Mouse (Mus musculus): ENCODE results near the gene Nlgn2. TPM values are rescaled to one million over a fixed set of nuclear protein-coding genes. Genes with fewer than 3 reads are reported as not detected.
"Not testable (repeated sequence)": the region's sequence is repeated elsewhere in the genome, so short reads cannot be mapped to it uniquely, and the experiment has no call there.

The Nlgn2 gene
- polyA plus RNA-seq, 1 experiment from 2014 or later: 4.4 TPM

DNA sequence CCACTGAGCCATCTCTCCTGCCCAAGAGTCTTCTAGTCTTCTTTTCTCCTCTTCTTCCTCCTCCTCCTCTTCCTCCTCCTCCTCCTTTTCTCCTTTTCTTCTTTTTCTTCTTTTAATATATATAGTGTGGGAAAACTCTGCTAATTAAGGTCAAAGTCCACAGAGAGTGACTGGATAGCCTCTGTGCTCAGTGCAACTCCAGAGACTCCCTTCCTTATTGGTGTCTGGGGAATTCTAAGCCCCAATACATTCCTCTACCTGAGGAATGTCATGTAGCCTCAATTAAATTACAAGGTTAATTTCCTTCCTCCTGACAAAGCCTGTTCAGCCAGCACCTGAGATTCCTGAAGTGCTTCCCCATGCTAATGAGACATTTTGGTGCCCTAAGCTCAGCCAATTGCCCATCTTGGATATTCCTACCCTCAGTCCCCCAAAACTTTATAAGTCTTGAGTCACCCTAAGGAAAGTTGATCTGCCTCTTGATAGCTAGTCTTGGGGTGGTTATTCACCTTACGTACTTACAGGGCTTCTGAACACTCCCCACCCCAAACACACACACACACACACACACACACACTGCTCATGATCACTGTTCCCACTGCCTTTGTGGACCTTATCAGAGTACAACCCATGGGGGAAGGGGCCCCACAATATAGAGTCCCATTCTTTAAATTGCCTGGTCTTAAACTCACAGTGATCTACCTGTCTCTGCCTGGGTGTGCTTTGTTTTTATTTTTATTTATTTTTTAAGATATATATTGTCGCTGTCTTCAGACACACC lies 32.9 kb upstream of the Nlgn2 start:
- Histone ChIP-seq H3K36me3 (ENCODE audit: control insufficient read depth, insufficient read depth, low read length) (no peaks in the 10 kb centered on the region), H3K4me1 (replicated peaks; ENCODE audit: control insufficient read depth, insufficient read depth, low read length) (peaks cover under 1% of the 10 kb centered on the region), H3K4me2 (ENCODE audit: low read depth, low read length) (no peak overlapping the region), H3K9me3 (ENCODE audit: control insufficient read depth, low read length) (no peaks in the 10 kb centered on the region), H3K4me3 (ENCODE audit: low read length) (no peak overlapping the region), H3K9ac (ENCODE audit: low read length) (no peak overlapping the region), H3K27ac (ENCODE audit: low read length) (no peak overlapping the region), H3K27me3 (ENCODE audit: control insufficient read depth, insufficient read depth, low read depth, low read length) (no peaks in the 10 kb centered on the region; the same call in 1 of the 2 replicates)
- 92% methylated on average over 2 of the region's 2 CpGs for WGBS
- no peak for ATAC-seq (ENCODE audit: low read depth)

DNA sequence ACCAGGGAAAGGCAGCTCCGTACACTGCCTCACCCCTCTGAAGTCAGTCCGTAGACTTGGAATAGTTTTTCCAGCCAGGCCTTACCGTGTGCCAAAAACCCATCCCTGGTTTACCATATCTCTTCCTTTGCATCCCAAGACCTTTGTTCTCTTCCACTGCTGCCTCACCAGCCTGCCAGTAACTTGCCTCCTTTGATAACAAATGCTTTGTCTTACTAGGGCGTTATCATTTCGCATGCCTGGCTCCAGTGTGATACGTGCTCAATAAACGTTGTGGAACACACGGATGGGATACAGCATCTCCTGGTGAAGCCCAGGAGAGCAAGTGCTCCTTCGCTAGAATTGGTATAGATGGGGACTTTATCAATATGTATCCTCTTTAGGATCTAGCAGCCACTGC lies 29.8 kb upstream of the Nlgn2 start:
- no peak for ATAC-seq (ENCODE audit: low read depth)
- Histone ChIP-seq H3K4me1 (replicated peaks; ENCODE audit: control insufficient read depth, insufficient read depth, low read length) (no peaks in the 10 kb centered on the region), H3K27me3 (ENCODE audit: control insufficient read depth, insufficient read depth, low read depth, low read length) (no peaks in the 10 kb centered on the region; the same call in 1 of the 2 replicates), H3K36me3 (ENCODE audit: control insufficient read depth, insufficient read depth, low read length) (no peaks in the 10 kb centered on the region), H3K4me3 (ENCODE audit: low read length) (no peak overlapping the region), H3K27ac (ENCODE audit: low read length) (no peak overlapping the region), H3K9me3 (ENCODE audit: control insufficient read depth, low read length) (no peaks in the 10 kb centered on the region), H3K4me2 (ENCODE audit: low read depth, low read length) (no peak overlapping the region), H3K9ac (ENCODE audit: low read length) (no peak overlapping the region)
- 51% methylated on average over 9 of the region's 9 CpGs for WGBS

GRCm38 (mm10) chr11:69865561-69865960 lies 28.0 kb upstream of the Nlgn2 start:
- 80% methylated on average over 9 of the region's 9 CpGs for WGBS
- Histone ChIP-seq H3K27ac (ENCODE audit: low read length) (no peak overlapping the region), H3K4me3 (ENCODE audit: low read length) (no peak overlapping the region), H3K4me2 (ENCODE audit: low read depth, low read length) (no peak overlapping the region), H3K9me3 (ENCODE audit: control insufficient read depth, low read length) (no peaks in the 10 kb centered on the region), H3K27me3 (ENCODE audit: control insufficient read depth, insufficient read depth, low read depth, low read length) (no peaks in the 10 kb centered on the region; the same call in 1 of the 2 replicates), H3K9ac (ENCODE audit: low read length) (no peak overlapping the region), H3K4me1 (replicated peaks; ENCODE audit: control insufficient read depth, insufficient read depth, low read length) (no peaks in the 10 kb centered on the region), H3K36me3 (ENCODE audit: control insufficient read depth, insufficient read depth, low read length) (no peaks in the 10 kb centered on the region)
- no peak for ATAC-seq (ENCODE audit: low read depth)

- 38% methylated on average over 8 of the region's 8 CpGs for WGBS
- H3K27ac ChIP-seq (ENCODE audit: low read length): no peak overlapping the region
Measured at GRCm38 (mm10) chr11:69864138-69864860, 26.7 kb upstream of the Nlgn2 start.

GRCm38 (mm10) chr11:69863729-69864128 lies 26.1 kb upstream of the Nlgn2 start:
- not testable (repeated sequence) for H3K9me3 ChIP-seq (ENCODE audit: control insufficient read depth, low read length); H3K4me1 ChIP-seq (replicated peaks; ENCODE audit: control insufficient read depth, insufficient read depth, low read length); H3K36me3 ChIP-seq (ENCODE audit: control insufficient read depth, insufficient read depth, low read length); H3K27me3 ChIP-seq (ENCODE audit: control insufficient read depth, insufficient read depth, low read depth, low read length); H3K4me3 ChIP-seq (ENCODE audit: low read length); H3K27ac ChIP-seq (ENCODE audit: low read length); H3K9ac ChIP-seq (ENCODE audit: low read length); ATAC-seq (ENCODE audit: low read depth); H3K4me2 ChIP-seq (ENCODE audit: low read depth, low read length)
- 52% methylated on average over 3 of the region's 3 CpGs for WGBS

More at GRCm38 (mm10) chr11:69864138-69864860, 26.7 kb upstream of the Nlgn2 start:
- no peak for ATAC-seq (ENCODE audit: low read depth)
- Histone ChIP-seq H3K36me3 (ENCODE audit: control insufficient read depth, insufficient read depth, low read length) (no peaks in the 10 kb centered on the region), H3K9ac (ENCODE audit: low read length) (no peak overlapping the region), H3K9me3 (ENCODE audit: control insufficient read depth, low read length) (no peaks in the 10 kb centered on the region), H3K27me3 (ENCODE audit: control insufficient read depth, insufficient read depth, low read depth, low read length) (no peaks in the 10 kb centered on the region; the same call in 1 of the 2 replicates), H3K4me1 (replicated peaks; ENCODE audit: control insufficient read depth, insufficient read depth, low read length) (no peaks in the 10 kb centered on the region), H3K4me2 (ENCODE audit: low read depth, low read length) (no peak overlapping the region), H3K4me3 (ENCODE audit: low read length) (no peak overlapping the region)

- Histone ChIP-seq H3K36me3 (ENCODE audit: control insufficient read depth, insufficient read depth, low read length) (no peaks in the 10 kb centered on the region), H3K9ac (ENCODE audit: low read length) (peak within 1 kb of the TSS; percentile 48; the same call in 1 of the 2 replicates), H3K4me3 (ENCODE audit: low read length) (peak within 1 kb of the TSS; percentile 39), H3K27me3 (ENCODE audit: control insufficient read depth, insufficient read depth, low read depth, low read length) (no peaks in the 10 kb centered on the region; the same call in 1 of the 2 replicates), H3K27ac (ENCODE audit: low read length) (peak within 1 kb of the TSS; percentile 68), H3K9me3 (ENCODE audit: control insufficient read depth, low read length) (no peaks in the 10 kb centered on the region), H3K4me1 (replicated peaks; ENCODE audit: control insufficient read depth, insufficient read depth, low read length) (no peaks in the 10 kb centered on the region), H3K4me2 (ENCODE audit: low read depth, low read length) (peak within 1 kb of the TSS; percentile 46)
- 13% methylated on average over 30 of the region's 30 CpGs for WGBS
- ATAC-seq (ENCODE audit: low read depth): peak; percentile 89
Measured at GRCm38 (mm10) chr11:69858113-69858998, 20.8 kb upstream of the Nlgn2 start, which contains the start of gene Tnk1. TSS of gene Tnk1 (minus strand) at chr11:69858730.

DNA sequence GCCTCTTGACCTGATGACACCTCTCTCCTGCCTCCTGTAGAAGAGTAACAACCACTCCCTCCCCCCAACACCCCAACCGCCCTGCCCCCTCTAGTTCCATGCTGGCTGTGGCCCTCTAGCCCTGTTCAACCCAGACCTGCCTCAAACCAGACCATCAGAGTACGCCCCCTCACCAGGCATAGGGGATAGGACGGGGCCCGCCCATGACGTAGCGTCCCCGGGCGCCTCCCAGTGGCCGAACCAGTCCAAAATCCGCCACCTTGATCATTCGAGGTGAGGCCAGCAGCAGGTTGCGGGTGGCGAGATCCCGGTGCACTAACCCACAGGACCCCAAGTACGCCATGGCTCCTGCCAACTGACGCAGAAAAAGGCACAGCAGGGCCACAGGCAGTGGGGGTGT lies 17.8 kb upstream of the Nlgn2 start:
- Histone ChIP-seq H3K9ac (ENCODE audit: low read length) (no peak overlapping the region), H3K36me3 (ENCODE audit: control insufficient read depth, insufficient read depth, low read length) (peaks cover 17% of the 10 kb centered on the region), H3K4me3 (ENCODE audit: low read length) (no peak overlapping the region), H3K27me3 (ENCODE audit: control insufficient read depth, insufficient read depth, low read depth, low read length) (no peaks in the 10 kb centered on the region; the same call in 1 of the 2 replicates), H3K9me3 (ENCODE audit: control insufficient read depth, low read length) (no peaks in the 10 kb centered on the region), H3K4me2 (ENCODE audit: low read depth, low read length) (no peak overlapping the region), H3K4me1 (replicated peaks; ENCODE audit: control insufficient read depth, insufficient read depth, low read length) (no peaks in the 10 kb centered on the region), H3K27ac (ENCODE audit: low read length) (no peak overlapping the region)
- WGBS: 34% methylated on average over 16 of the region's 16 CpGs
- no peak for ATAC-seq (ENCODE audit: low read depth)

- no peak overlapping the region for H3K9ac ChIP-seq (ENCODE audit: low read length)
- ATAC-seq (ENCODE audit: low read depth): no peak
- H3K4me2 ChIP-seq (ENCODE audit: low read depth, low read length): no peak overlapping the region
- H3K27ac ChIP-seq (ENCODE audit: low read length): no peak overlapping the region
- H3K27me3 ChIP-seq (ENCODE audit: control insufficient read depth, insufficient read depth, low read depth, low read length): no peaks in the 10 kb centered on the region; the same call in 1 of the 2 replicates
- peaks cover 22% of the 10 kb centered on the region for H3K36me3 ChIP-seq (ENCODE audit: control insufficient read depth, insufficient read depth, low read length)
- H3K9me3 ChIP-seq (ENCODE audit: control insufficient read depth, low read length): no peaks in the 10 kb centered on the region
- no peaks in the 10 kb centered on the region for H3K4me1 ChIP-seq (replicated peaks; ENCODE audit: control insufficient read depth, insufficient read depth, low read length)
- H3K4me3 ChIP-seq (ENCODE audit: low read length): no peak overlapping the region
- WGBS: 72% methylated on average over 10 of the region's 10 CpGs
Measured at GRCm38 (mm10) chr11:69854680-69855079, 17.1 kb upstream of the Nlgn2 start.

All from lung, embryonic 16.5 days (tissue).